Mouse (Mus musculus) liver, embryonic 14.5 days (tissue): ENCODE results near the gene Sgip1.

ENCODE experiments used
- CTCF ChIP-seq: IDR thresholded peaks from 2 replicates; pipeline ENCODE4 v1.5.1; 2016; ENCODE audit warnings: antibody characterized with exemption, low read depth, control low read depth
- EP300 ChIP-seq: IDR thresholded peaks from 2 replicates; pipeline ENCODE4 v1.6.1; 2016; ENCODE audit warnings: antibody characterized with exemption, low read depth

DNA sequence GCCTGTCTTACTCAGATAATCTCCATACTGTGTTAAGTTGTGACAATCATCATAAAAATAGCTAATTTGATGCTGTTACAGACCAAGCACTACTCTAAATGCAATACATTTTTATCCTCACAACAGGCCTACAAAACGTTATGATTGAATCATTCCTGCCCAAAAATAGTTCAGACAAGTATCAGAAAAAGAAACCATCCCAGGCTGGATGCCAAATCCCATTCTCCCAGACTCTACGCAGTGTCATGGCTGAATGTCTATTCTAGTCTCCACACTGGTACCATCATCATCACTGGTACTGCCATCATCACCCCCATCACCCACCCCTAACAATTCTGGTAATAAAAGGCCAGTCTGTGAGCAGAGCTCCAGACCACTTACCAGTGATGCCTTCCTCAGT is 211.4 kb downstream of the Sgip1 start:
- TF ChIP-seq CTCF (no peak), EP300 (no peak)
